Mouse (Mus musculus) left cerebral cortex, postnatal 10 days (tissue): ENCODE measurements around the gene Gm21915. TPM values are rescaled to one million over a fixed set of nuclear protein-coding genes. Genes with fewer than 3 reads are reported as not detected.

Source experiments
- DNase-seq, 2 experiments: peaks; one replicate each; pipeline ENCODE4 v3.0.0; 2021 to 2022; ENCODE audit warnings: low spot score in 2 of 2, mixed read lengths in 1 of 2; ENCODE audit errors: extremely low spot score in 1 of 2
- intact Hi-C: fragments of 180-260 bp; cut with DNase I; formaldehyde crosslinking; loops from one replicate; pipeline ENCODE4 v1.15.1; 2025
- total RNA-seq, 2 experiments: library from RNA; stranded (reverse); gene quantifications; 2 replicates each; pipeline ENCODE4 v1.2.3; 2021

Gene Gm21915
- total RNA-seq, result not detected

DNA sequence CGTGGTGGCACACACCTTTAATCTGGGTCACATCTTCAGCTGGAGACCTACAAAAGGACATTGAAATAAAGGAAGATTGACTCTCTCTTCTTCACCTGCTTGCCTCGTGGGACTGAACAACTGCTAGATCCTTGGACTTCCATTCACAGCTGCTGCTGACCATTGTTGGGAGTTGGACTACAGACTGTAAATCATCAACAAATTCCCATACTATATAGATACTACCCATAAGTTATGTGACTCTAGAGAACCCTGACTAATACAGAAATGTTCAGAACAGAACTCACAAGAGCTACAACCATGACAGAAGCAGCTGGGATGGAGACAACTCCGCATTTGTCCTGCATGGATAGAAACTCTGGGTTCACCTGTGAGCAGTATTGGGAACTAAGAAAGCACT lies at the start of gene Gm21915:
Gm21915 (plus strand) TSS at position 301 of the 400 bp plus-strand sequence.
- intact Hi-C loops, result no loop called here
- DNase-seq, result no peak

- intact Hi-C loops, result no loop called here
- DNase-seq, result no peak
Measured at GRCm38 (mm10) chr9:40622265-40622664, 48.1 kb upstream of the Gm21915 start.

DNA sequence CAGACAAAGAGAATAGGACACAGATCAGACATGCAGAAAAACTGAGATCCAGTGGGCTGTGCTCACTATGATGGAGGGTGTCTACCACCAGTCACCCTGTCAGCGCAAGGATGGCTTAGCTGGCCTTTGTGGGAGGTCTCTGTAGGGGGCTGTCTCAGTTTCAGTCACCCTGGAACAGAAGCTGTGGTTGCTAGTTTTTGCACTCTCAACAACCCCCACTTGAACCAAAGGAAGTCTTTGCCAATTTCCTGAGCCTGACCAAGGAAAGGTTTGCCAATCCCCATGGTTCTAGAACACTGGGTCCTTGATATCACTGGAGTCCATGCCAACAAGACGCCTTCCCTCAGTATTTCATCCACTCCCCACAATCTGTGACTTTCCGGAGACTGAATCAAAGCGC lies 47.6 kb upstream of the Gm21915 start:
- DNase-seq, result no peak
- intact Hi-C loops, result no loop called here

DNA sequence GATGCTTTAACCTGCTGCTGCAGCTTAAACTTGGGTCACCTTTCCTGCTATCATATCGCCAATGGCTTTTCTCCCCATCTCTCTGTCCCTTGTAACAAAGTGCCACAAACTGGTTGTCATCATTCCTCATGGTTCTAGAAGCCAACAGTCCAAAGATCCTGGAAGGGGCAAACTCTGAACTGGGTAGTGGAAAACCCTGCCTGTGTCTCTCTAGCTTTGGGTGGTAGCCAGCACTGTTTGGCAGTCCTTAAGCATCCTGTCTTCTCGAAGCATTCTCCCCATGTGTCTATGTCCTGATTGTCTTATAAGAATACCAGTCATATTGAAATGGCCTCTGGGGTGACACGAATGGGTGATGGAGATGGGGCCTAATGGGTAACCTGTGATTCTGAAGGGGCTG lies 45.1 kb upstream of the Gm21915 start:
- intact Hi-C loops, result no loop called here

DNA sequence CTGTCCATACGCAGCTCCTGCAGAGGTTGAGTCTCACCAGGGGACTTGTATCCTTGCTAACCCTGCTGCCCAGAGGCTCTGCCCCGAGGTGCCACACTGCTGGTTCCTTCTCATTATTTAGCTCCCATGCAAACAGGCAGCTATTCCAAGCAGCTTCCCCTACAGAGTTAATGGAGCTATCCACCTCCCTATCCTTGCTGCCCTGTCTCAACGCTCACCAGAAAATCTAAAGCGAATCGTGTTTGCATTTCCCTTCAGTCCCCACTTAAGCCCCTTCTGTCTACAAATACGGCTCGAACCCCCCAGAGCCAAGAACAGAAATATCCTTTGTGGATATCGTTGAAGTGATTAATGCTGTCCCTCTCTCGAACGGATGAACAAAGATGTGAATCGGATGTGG lies 43.8 kb upstream of the Gm21915 start:
- intact Hi-C loops, result no loop called here
- DNase-seq, result no peak

More for the DNA sequence above, 45.1 kb upstream of the Gm21915 start:
- DNase-seq, result no peak

- intact Hi-C loops, result no loop called here
Measured at GRCm38 (mm10) chr9:40627146-40627713, 43.2 kb upstream of the Gm21915 start.

DNA sequence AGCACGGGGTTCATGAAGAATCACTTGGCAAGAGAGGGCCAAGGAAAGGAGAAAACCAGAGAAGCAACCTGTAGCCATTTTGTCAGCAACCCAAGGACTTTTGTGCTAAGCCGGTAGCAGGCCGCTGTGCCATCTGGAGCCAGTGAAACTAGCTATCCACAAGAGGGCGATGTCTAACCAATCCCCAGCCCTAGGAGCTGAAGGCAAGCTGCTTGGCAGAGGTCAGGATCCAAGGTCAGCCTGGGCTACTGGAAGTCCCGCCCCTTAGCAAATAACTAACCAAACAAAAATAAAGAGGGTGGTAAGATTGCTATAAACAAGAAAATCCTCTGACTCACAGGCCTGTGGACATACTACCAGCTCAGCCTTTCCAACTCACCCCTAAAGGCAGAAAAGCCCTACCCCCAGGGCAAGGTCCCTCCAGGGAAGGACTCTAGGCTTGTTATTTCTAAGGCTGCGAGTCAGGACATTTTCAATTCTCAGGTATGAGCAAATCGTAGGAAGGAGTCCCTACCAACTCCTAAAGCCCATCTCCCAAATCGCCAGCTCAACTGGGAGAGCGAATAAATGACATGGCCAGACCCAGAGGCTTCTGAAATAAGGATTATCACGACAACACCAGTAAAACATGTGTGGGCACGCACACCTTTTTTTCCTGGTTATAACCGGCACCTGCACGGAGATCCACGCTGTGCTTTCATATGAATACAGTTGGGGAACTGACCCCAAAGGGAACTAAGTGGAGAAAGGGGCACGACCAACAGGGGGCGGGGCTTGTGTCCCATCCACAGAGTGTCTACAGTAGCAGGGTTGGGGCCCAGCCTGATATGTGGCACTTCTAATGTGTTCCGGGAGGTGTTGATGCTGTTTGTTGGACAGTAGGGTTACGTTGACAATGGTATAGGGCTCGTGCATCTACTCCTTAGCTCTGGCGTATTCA lies 42.0 kb upstream of the Gm21915 start:
- intact Hi-C loops, result no loop called here

More at GRCm38 (mm10) chr9:40627146-40627713, 43.2 kb upstream of the Gm21915 start:
- no peak for DNase-seq

DNA sequence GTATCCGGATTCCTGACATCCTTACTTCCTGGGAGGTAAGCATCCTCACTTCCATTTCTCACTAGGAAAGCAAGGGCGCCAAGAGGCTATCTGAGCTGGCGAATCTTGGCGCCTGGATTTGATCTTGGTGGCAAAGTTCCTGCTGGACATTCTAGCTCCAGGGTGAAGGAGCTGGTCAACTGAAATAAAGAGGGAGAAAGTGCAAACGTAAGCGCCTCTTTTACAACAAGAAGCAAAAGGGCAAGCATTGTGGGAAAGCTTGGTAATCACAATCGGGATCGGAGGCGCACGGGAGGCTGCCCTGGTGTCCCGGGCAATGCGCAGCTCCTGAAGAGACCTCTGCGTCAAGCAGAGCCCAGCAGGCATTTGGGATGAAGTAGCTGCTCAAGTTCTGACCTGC lies 41.0 kb upstream of the Gm21915 start:
- intact Hi-C loops, result no loop called here
- no peak for DNase-seq

More for the DNA sequence above, 42.0 kb upstream of the Gm21915 start:
- peak; percentile 50 to 70 for DNase-seq

GRCm38 (mm10) chr9:40631101-40631500 lies 39.3 kb upstream of the Gm21915 start:
- DNase-seq, result no peak
- intact Hi-C loops, result no loop called here

GRCm38 (mm10) chr9:40631505-40631904 lies 38.9 kb upstream of the Gm21915 start:
- DNase-seq, result no peak
- intact Hi-C loops, result no loop called here

GRCm38 (mm10) chr9:40636054-40636453 lies 34.4 kb upstream of the Gm21915 start:
- peak; percentile 57 to 68 for DNase-seq
- intact Hi-C loops, result loop anchor here (2.0 to 5.0 kb wide), 2 partner anchors 51 to 115 kb away; partner anchors contain the start of gene Clmp

DNA sequence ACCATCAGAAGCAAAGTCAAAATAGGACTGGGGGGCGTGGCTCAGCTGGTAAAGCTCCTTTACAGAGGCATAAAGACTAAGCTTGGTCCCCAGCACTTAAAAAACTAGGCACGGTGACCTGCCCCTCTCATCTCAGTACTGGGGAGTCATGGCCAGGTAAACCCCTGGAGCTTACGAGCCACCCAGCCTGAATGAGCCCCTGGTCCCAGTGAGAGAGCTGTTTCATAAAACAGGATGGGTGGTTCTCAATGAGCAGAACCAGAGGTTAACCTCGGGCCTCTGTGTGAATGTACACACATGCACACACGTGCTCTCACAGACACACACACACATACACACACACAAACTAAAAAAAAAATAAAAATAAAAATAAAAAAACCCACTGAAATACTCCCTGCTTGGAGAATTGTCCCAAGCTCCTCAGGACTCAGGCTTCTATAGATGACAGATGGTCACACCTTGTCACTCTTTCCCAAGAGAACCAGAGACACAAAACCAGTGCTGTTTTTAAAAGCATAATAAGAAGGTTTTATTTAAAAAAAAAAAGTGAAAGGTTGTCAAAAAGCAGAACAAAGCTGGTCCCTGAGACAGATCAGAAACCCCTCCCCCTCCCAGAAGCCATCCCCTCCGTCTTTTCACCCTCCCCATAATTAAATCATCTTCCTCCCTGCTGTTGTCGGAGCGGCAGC lies 32.6 kb upstream of the Gm21915 start:
- DNase-seq, result no peak
- intact Hi-C loops, result loop anchor here (2.0 to 5.0 kb wide), 2 partner anchors 49 to 113 kb away; partner anchors contain the start of gene Clmp

GRCm38 (mm10) chr9:40638394-40639049 lies 31.9 kb upstream of the Gm21915 start:
- intact Hi-C loops, result loop anchor here (5.0 kb wide), 1 partner anchor 49 kb away; the partner anchor contains the start of gene Clmp
- DNase-seq, result peak in 1 of 2 experiments; percentile 59

DNA sequence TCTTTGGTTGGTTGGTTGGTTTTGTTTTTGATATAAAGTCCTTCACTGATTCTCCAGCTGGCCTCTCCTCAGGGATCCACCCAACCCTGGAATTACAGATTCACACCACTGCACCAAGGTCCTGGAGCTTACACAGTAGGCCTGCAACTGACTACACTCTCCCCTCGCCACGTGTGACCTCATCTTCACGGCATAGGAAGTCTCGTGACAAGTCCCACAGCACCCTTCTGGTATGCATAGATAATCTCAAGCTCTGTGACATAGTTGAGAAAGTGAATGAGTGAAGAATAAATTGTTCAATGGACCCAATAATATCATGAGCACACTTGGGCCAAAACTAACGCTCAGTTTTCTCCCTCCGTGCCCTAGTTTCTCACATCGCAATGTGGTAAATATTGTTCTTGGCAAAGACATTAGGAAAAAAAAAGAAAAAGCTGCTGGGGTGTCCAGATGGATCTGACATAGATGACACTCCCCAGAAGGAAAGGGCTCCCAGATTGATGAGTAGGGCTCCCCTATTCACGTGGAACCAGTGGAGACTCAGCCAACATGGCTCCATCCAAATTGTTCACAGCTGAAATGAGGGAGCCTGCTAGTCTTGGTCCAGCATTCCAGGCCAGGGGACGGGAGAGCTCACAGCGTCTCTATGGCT lies 30.8 kb upstream of the Gm21915 start:
- DNase-seq, result no peak
- intact Hi-C loops, result loop anchor here (5.0 kb wide), 1 partner anchor 48 kb away; the partner anchor contains the start of gene Clmp

DNA sequence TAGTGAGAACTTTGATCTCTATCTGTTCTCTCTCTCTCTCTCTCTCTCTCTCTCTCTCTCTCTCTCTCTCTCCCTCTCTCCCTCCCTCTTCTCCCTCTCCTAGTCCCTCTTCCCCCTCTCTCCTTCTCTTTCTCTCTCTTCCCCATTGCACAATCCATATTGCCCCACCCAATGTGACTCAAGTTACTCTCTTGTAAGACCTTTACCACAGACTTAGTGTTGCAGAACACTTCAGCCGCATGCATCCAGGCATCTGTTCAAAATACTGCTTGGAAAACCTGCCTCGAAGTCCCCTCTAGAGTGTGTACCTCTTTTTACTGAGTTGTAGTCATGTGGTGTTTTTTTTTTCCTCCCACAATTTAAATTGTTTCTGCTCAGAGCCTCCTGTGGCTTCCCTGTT lies 29.1 kb upstream of the Gm21915 start:
- no peak for DNase-seq
- intact Hi-C loops, result no loop called here

DNA sequence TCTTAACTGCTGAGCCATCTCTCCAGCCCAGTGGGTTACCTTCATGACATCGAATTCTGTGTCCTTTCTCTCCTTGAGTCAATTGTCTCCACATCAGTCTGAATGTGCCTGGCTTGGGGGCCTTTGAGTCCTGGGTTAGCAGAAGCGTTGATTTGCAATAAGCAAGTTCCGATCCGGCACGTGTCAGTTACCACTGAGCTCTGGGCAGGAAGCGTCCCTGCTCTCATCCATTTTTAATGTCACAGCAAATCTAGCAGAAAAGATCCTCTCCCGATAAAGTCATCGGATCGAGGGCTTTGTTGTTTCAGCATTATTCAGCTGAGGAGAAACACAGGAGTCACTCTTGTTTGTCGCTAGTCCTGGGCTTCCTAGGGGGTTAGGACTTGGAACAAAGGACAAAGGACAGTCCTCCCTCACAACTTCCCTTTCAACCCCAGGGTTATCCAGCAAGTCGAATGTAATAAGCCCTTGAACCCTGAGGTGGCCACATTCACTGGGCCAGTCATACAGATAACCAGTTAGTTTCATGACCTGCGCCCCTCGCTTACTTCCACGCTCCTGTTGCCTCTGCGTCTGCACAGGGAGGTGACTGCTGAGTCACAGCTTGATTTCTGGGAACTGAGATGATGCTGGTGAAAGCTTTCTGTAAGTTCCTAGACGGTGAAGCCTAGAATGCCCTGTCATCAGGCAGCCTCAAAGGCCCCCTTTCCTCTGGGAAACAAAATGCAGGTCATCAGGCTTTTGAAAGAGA lies 27.8 kb upstream of the Gm21915 start:
- DNase-seq, result no peak
- intact Hi-C loops, result no loop called here

DNA sequence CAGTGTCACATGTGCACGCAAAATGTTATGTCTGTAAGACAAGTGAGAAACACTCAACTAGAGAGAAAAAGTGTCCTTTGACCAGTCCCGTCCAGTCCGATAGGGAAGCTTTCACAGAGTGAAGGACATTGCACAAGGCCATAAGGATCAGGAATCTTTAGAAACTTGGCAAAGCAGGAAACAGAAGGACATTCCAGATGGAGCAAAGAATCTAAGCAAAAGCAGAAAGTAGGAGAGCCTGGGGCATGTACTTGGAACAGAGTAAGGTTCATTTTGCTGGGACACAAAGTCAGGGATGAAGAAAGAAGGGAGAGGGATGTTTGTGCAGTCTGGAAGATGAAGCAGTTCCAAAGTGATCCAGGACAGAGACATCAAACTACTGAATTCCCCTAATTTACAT lies 21.0 kb upstream of the Gm21915 start:
- DNase-seq, result no peak
- intact Hi-C loops, result no loop called here

- DNase-seq, result no peak
- intact Hi-C loops, result no loop called here
Measured at GRCm38 (mm10) chr9:40649983-40650382, 20.4 kb upstream of the Gm21915 start.
